Mouse (Mus musculus): ENCODE data around the gene Ccdc27. TPM values are rescaled to one million over a fixed set of nuclear protein-coding genes. Genes with fewer than 3 reads are reported as not detected.

Gene Ccdc27
- polyA plus RNA-seq, 1 experiment = 0.16 TPM

Other genes with a start within 250 kb of the Ccdc27 start
- 24.5 and 28.6 TPM in 2 replicates for gene A430005L14Rik, start 85.4 kb downstream of the Ccdc27 start, polyA plus RNA-seq (2012; rRNA removed)
- 11.7 and 14.7 TPM in 2 replicates for gene Dffb, start 67.6 kb downstream of the Ccdc27 start, polyA plus RNA-seq (2012; rRNA removed)
- 16.5 and 19.6 TPM in 2 replicates for gene Cep104, start 67.5 kb downstream of the Ccdc27 start, polyA plus RNA-seq (2012; rRNA removed)
- 38.6 and 47.0 TPM in 2 replicates for gene Lrrc47, start 30.9 kb downstream of the Ccdc27 start, polyA plus RNA-seq (2012; rRNA removed)
- gene Smim1, start 16.4 kb downstream of the Ccdc27 start, polyA plus RNA-seq (2012; rRNA removed) = 338 and 347 TPM in 2 replicates
- 0.82 and 0.96 TPM in 2 replicates for gene Trp73, start 97.5 kb upstream of the Ccdc27 start, polyA plus RNA-seq (2012; rRNA removed)
- 14.4 and 18.0 TPM in 2 replicates for gene Wrap73, start 99.7 kb upstream of the Ccdc27 start, polyA plus RNA-seq (2012; rRNA removed)
- 139 and 174 TPM in 2 replicates for gene Tprgl, start 118.0 kb upstream of the Ccdc27 start, polyA plus RNA-seq (2012; rRNA removed)
- gene Megf6, start 128.1 kb upstream of the Ccdc27 start, polyA plus RNA-seq (2012; rRNA removed) = 18.3 and 27.3 TPM in 2 replicates